Mouse (Mus musculus): ENCODE data around the gene Slc44a5. TPM values are rescaled to one million over a fixed set of nuclear protein-coding genes. Genes with fewer than 3 reads are reported as not detected.

Slc44a5 gene
- polyA plus RNA-seq (2012; ENCODE audit: insufficient read depth, insufficient read length, missing spikeins), result not detected in 2 replicates

- no peak within 1 kb of the TSS for H3K4me3 ChIP-seq (ENCODE audit: insufficient read depth, low read length)
- H3K27ac ChIP-seq (ENCODE audit: insufficient read depth, low read depth, low read length), result no peak within 1 kb of the TSS
- H3K4me1 ChIP-seq (ENCODE audit: control insufficient read depth, insufficient read depth, low read length), result peaks cover 5% of the 10 kb centered on the region
- TF ChIP-seq POLR2A (IDR thresholded peaks at IDR 0.05; ENCODE audit: borderline replicate concordance, low read depth, low read length) (no peak), CTCF (IDR thresholded peaks at IDR 0.05; ENCODE audit: low read depth, low read length) (no peak)
These were observed at the start of gene Slc44a5 for GRCm38 (mm10) chr3:153973171-153973948. Gene Slc44a5 (plus strand): TSS chr3:153973436.

GRCm38 (mm10) chr3:153926333-153926732, 46.9 kb upstream of the Slc44a5 start:
- H3K4me1 ChIP-seq (ENCODE audit: control insufficient read depth, insufficient read depth, low read length), result peaks cover 2% of the 10 kb centered on the region; the same call in 1 of the 2 replicates
- no peak overlapping the region for H3K4me3 ChIP-seq (ENCODE audit: insufficient read depth, low read length)
- H3K27ac ChIP-seq (ENCODE audit: insufficient read depth, low read depth, low read length), result no peak overlapping the region
- TF ChIP-seq CTCF (IDR thresholded peaks at IDR 0.05; ENCODE audit: low read depth, low read length), result no peak
- TF ChIP-seq POLR2A (IDR thresholded peaks at IDR 0.05; ENCODE audit: borderline replicate concordance, low read depth, low read length), result no peak

- Histone ChIP-seq H3K27ac (ENCODE audit: insufficient read depth, low read depth, low read length) (no peak overlapping the region), H3K4me3 (ENCODE audit: insufficient read depth, low read length) (no peak overlapping the region), H3K4me1 (ENCODE audit: control insufficient read depth, insufficient read depth, low read length) (peaks cover 2% of the 10 kb centered on the region; the same call in 1 of the 2 replicates)
- TF ChIP-seq CTCF (IDR thresholded peaks at IDR 0.05; ENCODE audit: low read depth, low read length), result no peak
- TF ChIP-seq POLR2A (IDR thresholded peaks at IDR 0.05; ENCODE audit: borderline replicate concordance, low read depth, low read length), result no peak
These were observed 43.7 kb upstream of the Slc44a5 start for GRCm38 (mm10) chr3:153929526-153929925.

- no peak overlapping the region for H3K4me3 ChIP-seq (ENCODE audit: insufficient read depth, low read length)
- TF ChIP-seq CTCF (IDR thresholded peaks at IDR 0.05; ENCODE audit: low read depth, low read length) (no peak), POLR2A (IDR thresholded peaks at IDR 0.05; ENCODE audit: borderline replicate concordance, low read depth, low read length) (no peak)
- no peak overlapping the region for H3K27ac ChIP-seq (ENCODE audit: insufficient read depth, low read depth, low read length)
- peaks cover 12% of the 10 kb centered on the region for H3K4me1 ChIP-seq (ENCODE audit: control insufficient read depth, insufficient read depth, low read length)
These were observed 40.8 kb upstream of the Slc44a5 start for GRCm38 (mm10) chr3:153932461-153932860.

- H3K4me3 ChIP-seq (ENCODE audit: insufficient read depth, low read length), result no peak overlapping the region
- peaks cover 10% of the 10 kb centered on the region for H3K4me1 ChIP-seq (ENCODE audit: control insufficient read depth, insufficient read depth, low read length)
- TF ChIP-seq POLR2A (IDR thresholded peaks at IDR 0.05; ENCODE audit: borderline replicate concordance, low read depth, low read length), result no peak
- no peak for TF ChIP-seq CTCF (IDR thresholded peaks at IDR 0.05; ENCODE audit: low read depth, low read length)
- H3K27ac ChIP-seq (ENCODE audit: insufficient read depth, low read depth, low read length), result peak overlapping the region; percentile 73
These were observed 37.4 kb upstream of the Slc44a5 start for GRCm38 (mm10) chr3:153935878-153936277.

- TF ChIP-seq CTCF (IDR thresholded peaks at IDR 0.05; ENCODE audit: low read depth, low read length) (no peak), POLR2A (IDR thresholded peaks at IDR 0.05; ENCODE audit: borderline replicate concordance, low read depth, low read length) (no peak)
- H3K4me3 ChIP-seq (ENCODE audit: insufficient read depth, low read length), result no peak overlapping the region
- peaks cover 10% of the 10 kb centered on the region for H3K4me1 ChIP-seq (ENCODE audit: control insufficient read depth, insufficient read depth, low read length)
- no peak overlapping the region for H3K27ac ChIP-seq (ENCODE audit: insufficient read depth, low read depth, low read length)
These were observed 36.0 kb upstream of the Slc44a5 start for GRCm38 (mm10) chr3:153937116-153937810.

- H3K27ac ChIP-seq (ENCODE audit: insufficient read depth, low read depth, low read length), result no peak overlapping the region
- no peak overlapping the region for H3K4me3 ChIP-seq (ENCODE audit: insufficient read depth, low read length)
- H3K4me1 ChIP-seq (ENCODE audit: control insufficient read depth, insufficient read depth, low read length), result peaks cover 16% of the 10 kb centered on the region
- TF ChIP-seq POLR2A (IDR thresholded peaks at IDR 0.05; ENCODE audit: borderline replicate concordance, low read depth, low read length) (no peak), CTCF (IDR thresholded peaks at IDR 0.05; ENCODE audit: low read depth, low read length) (no peak)
These were observed 33.2 kb upstream of the Slc44a5 start for GRCm38 (mm10) chr3:153940021-153940420.

GRCm38 (mm10) chr3:153940486-153940885, 32.8 kb upstream of the Slc44a5 start:
- TF ChIP-seq POLR2A (IDR thresholded peaks at IDR 0.05; ENCODE audit: borderline replicate concordance, low read depth, low read length) (no peak), CTCF (IDR thresholded peaks at IDR 0.05; ENCODE audit: low read depth, low read length) (no peak)
- Histone ChIP-seq H3K4me3 (ENCODE audit: insufficient read depth, low read length) (no peak overlapping the region), H3K4me1 (ENCODE audit: control insufficient read depth, insufficient read depth, low read length) (peaks cover 13% of the 10 kb centered on the region), H3K27ac (ENCODE audit: insufficient read depth, low read depth, low read length) (no peak overlapping the region)

- Histone ChIP-seq H3K27ac (ENCODE audit: insufficient read depth, low read depth, low read length) (no peak overlapping the region), H3K4me1 (ENCODE audit: control insufficient read depth, insufficient read depth, low read length) (peaks cover 7% of the 10 kb centered on the region), H3K4me3 (ENCODE audit: insufficient read depth, low read length) (no peak overlapping the region)
- TF ChIP-seq CTCF (IDR thresholded peaks at IDR 0.05; ENCODE audit: low read depth, low read length), result no peak
- no peak for TF ChIP-seq POLR2A (IDR thresholded peaks at IDR 0.05; ENCODE audit: borderline replicate concordance, low read depth, low read length)
These were observed 31.6 kb upstream of the Slc44a5 start for GRCm38 (mm10) chr3:153941613-153942012.
